Mouse (Mus musculus) urinary bladder, postnatal 0 days (tissue): ENCODE results near the gene Gm14418. TPM values are rescaled to one million over a fixed set of nuclear protein-coding genes. Genes with fewer than 3 reads are reported as not detected.

Experiments
- polyA plus RNA-seq: library from polyadenylated mRNA; unstranded; fragments of >200 nt; fragmentation: Nextera tagmentation; extraction: Ambion mirVana; gene quantifications from 2 replicates; pipeline ENCODE4 v1.2.1, GENCODE M21; 2015

Gene Gm14418
- 7.4 and 8.8 TPM in 2 replicates for polyA plus RNA-seq

DNA sequence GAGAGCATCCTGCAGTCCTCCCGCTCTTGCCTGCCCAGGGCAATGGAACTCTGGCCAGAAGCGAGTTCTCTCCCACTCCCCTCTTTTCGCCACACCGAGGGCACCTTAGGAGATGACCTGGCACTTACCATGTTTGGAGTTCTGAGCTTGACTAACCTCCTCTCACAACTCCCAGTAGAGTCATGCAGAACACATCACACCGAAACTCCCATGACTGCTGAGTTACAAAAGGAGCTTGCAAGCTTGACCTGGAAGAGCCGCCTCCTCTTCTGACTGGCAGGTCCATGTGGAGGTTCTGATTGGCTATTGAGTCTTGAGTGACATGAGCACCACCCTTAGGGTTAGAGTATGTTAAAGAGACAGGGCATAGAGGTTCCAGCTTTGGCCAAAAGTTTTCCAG, at the start of gene Gm14418:
Gene Gm14418, minus strand, starts transcription at position 225 of the 400 bp plus-strand sequence.

Other genes starting within 250 kb of the Gm14418 start
- 18.6 and 19.5 TPM in 2 replicates for gene Gm14410, start 191.9 kb downstream of the Gm14418 start, polyA plus RNA-seq
- gene Gm14409, start 131.3 kb downstream of the Gm14418 start, polyA plus RNA-seq: not detected in 2 replicates
- gene Gm14412, start 74.0 kb downstream of the Gm14418 start, polyA plus RNA-seq: 0.08 and 0.17 TPM in 2 replicates
- 18.3 and 18.6 TPM in 2 replicates for gene Zfp970, start 66.4 kb upstream of the Gm14418 start, polyA plus RNA-seq
- 6.4 and 6.9 TPM in 2 replicates for gene Gm14403, start 99.9 kb upstream of the Gm14418 start, polyA plus RNA-seq
- gene Gm14406, start 179.9 kb upstream of the Gm14418 start, polyA plus RNA-seq: not detected in 2 replicates